Mouse (Mus musculus): Measurements from ENCODE around the gene Srrt. TPM values are rescaled to one million over a fixed set of nuclear protein-coding genes. Genes with fewer than 3 reads are reported as not detected.

Gene Srrt
- polyA plus RNA-seq, 1 experiment = 121 TPM

GRCm38 (mm10) chr5:137305822-137306221, 1.7 kb downstream of the Srrt start:
- Histone ChIP-seq H3K9ac (ENCODE audit: low read depth, poor library complexity, severe bottlenecking) (peak overlapping the region; percentile 96), H3K27me3 (ENCODE audit: control insufficient read depth, insufficient read depth, low read length, poor library complexity, severe bottlenecking) (no peaks in the 10 kb centered on the region), H3K4me1 (ENCODE audit: control insufficient read depth, insufficient read depth, low read length) (peaks cover 5% of the 10 kb centered on the region), H3K36me3 (ENCODE audit: control insufficient read depth, insufficient read depth, low read length, poor library complexity, severe bottlenecking) (peaks cover 67% of the 10 kb centered on the region), H3K27ac (ENCODE audit: insufficient read depth, low read length) (peak overlapping the region; percentile 82), H3K4me3 (ENCODE audit: low read depth, low read length) (peak overlapping the region; percentile 60), H3K9me3 (replicated peaks; ENCODE audit: control insufficient read depth, insufficient read depth, low read length, poor library complexity, severe bottlenecking) (no peaks in the 10 kb centered on the region)
- TF ChIP-seq CTCF (IDR thresholded peaks at IDR 0.05; ENCODE audit: low read depth, low read length) (no peak), EP300 (IDR thresholded peaks at IDR 0.05; ENCODE audit: insufficient read depth, low read depth, low read length) (0 out of 2 replicates have a peak, but pooled peaks have one; percentile 17)

- no peaks in the 10 kb centered on the region for H3K27me3 ChIP-seq (ENCODE audit: control insufficient read depth, insufficient read depth, low read length, poor library complexity, severe bottlenecking)
- H3K4me1 ChIP-seq (ENCODE audit: control insufficient read depth, insufficient read depth, low read length) = peaks cover 5% of the 10 kb centered on the region
- 0 out of 2 replicates have a peak overlapping the region, but pooled peaks have one; percentile 82 for H3K27ac ChIP-seq (ENCODE audit: insufficient read depth, low read length)
- peaks cover 70% of the 10 kb centered on the region for H3K36me3 ChIP-seq (ENCODE audit: control insufficient read depth, insufficient read depth, low read length, poor library complexity, severe bottlenecking)
- H3K9me3 ChIP-seq (replicated peaks; ENCODE audit: control insufficient read depth, insufficient read depth, low read length, poor library complexity, severe bottlenecking) = no peaks in the 10 kb centered on the region
- no peak for TF ChIP-seq EP300 (IDR thresholded peaks at IDR 0.05; ENCODE audit: insufficient read depth, low read depth, low read length)
- no peak for TF ChIP-seq POLR2A (IDR thresholded peaks at IDR 0.05; ENCODE audit: insufficient read depth, low read length)
- TF ChIP-seq CTCF (IDR thresholded peaks at IDR 0.05; ENCODE audit: low read depth, low read length) = no peak
- H3K9ac ChIP-seq (ENCODE audit: low read depth, poor library complexity, severe bottlenecking) = peak overlapping the region; percentile 96
- H3K4me3 ChIP-seq (ENCODE audit: low read depth, low read length) = peak overlapping the region; percentile 47
Observed at GRCm38 (mm10) chr5:137304816-137305215, 2.7 kb downstream of the Srrt start.

- Histone ChIP-seq H3K9me3 (replicated peaks; ENCODE audit: control insufficient read depth, insufficient read depth, low read length, poor library complexity, severe bottlenecking) (no peaks in the 10 kb centered on the region), H3K4me1 (ENCODE audit: control insufficient read depth, insufficient read depth, low read length) (peaks cover 5% of the 10 kb centered on the region), H3K27ac (ENCODE audit: insufficient read depth, low read length) (no peak overlapping the region), H3K4me3 (ENCODE audit: low read depth, low read length) (no peak overlapping the region), H3K36me3 (ENCODE audit: control insufficient read depth, insufficient read depth, low read length, poor library complexity, severe bottlenecking) (peaks cover 70% of the 10 kb centered on the region), H3K9ac (ENCODE audit: low read depth, poor library complexity, severe bottlenecking) (no peak overlapping the region), H3K27me3 (ENCODE audit: control insufficient read depth, insufficient read depth, low read length, poor library complexity, severe bottlenecking) (no peaks in the 10 kb centered on the region)
- TF ChIP-seq POLR2A (IDR thresholded peaks at IDR 0.05; ENCODE audit: insufficient read depth, low read length) (no peak), CTCF (IDR thresholded peaks at IDR 0.05; ENCODE audit: low read depth, low read length) (no peak), EP300 (IDR thresholded peaks at IDR 0.05; ENCODE audit: insufficient read depth, low read depth, low read length) (no peak)
Observed at GRCm38 (mm10) chr5:137304165-137304564, 3.3 kb downstream of the Srrt start.

GRCm38 (mm10) chr5:137303609-137304008, 3.9 kb downstream of the Srrt start:
- Histone ChIP-seq H3K4me1 (ENCODE audit: control insufficient read depth, insufficient read depth, low read length) (peaks cover 5% of the 10 kb centered on the region), H3K27ac (ENCODE audit: insufficient read depth, low read length) (no peak overlapping the region), H3K9ac (ENCODE audit: low read depth, poor library complexity, severe bottlenecking) (no peak overlapping the region), H3K27me3 (ENCODE audit: control insufficient read depth, insufficient read depth, low read length, poor library complexity, severe bottlenecking) (no peaks in the 10 kb centered on the region), H3K4me3 (ENCODE audit: low read depth, low read length) (no peak overlapping the region), H3K36me3 (ENCODE audit: control insufficient read depth, insufficient read depth, low read length, poor library complexity, severe bottlenecking) (peaks cover 71% of the 10 kb centered on the region), H3K9me3 (replicated peaks; ENCODE audit: control insufficient read depth, insufficient read depth, low read length, poor library complexity, severe bottlenecking) (no peaks in the 10 kb centered on the region)
- TF ChIP-seq EP300 (IDR thresholded peaks at IDR 0.05; ENCODE audit: insufficient read depth, low read depth, low read length) (no peak), CTCF (IDR thresholded peaks at IDR 0.05; ENCODE audit: low read depth, low read length) (no peak), POLR2A (IDR thresholded peaks at IDR 0.05; ENCODE audit: insufficient read depth, low read length) (no peak)

- Histone ChIP-seq H3K27ac (ENCODE audit: insufficient read depth, low read length) (no peak overlapping the region), H3K27me3 (ENCODE audit: control insufficient read depth, insufficient read depth, low read length, poor library complexity, severe bottlenecking) (no peaks in the 10 kb centered on the region), H3K9ac (ENCODE audit: low read depth, poor library complexity, severe bottlenecking) (no peak overlapping the region; the same call in 1 of the 2 replicates), H3K9me3 (replicated peaks; ENCODE audit: control insufficient read depth, insufficient read depth, low read length, poor library complexity, severe bottlenecking) (no peaks in the 10 kb centered on the region), H3K4me3 (ENCODE audit: low read depth, low read length) (no peak overlapping the region), H3K4me1 (ENCODE audit: control insufficient read depth, insufficient read depth, low read length) (peaks cover 5% of the 10 kb centered on the region), H3K36me3 (ENCODE audit: control insufficient read depth, insufficient read depth, low read length, poor library complexity, severe bottlenecking) (peaks cover 95% of the 10 kb centered on the region)
- no peak for TF ChIP-seq CTCF (IDR thresholded peaks at IDR 0.05; ENCODE audit: low read depth, low read length)
- TF ChIP-seq POLR2A (IDR thresholded peaks at IDR 0.05; ENCODE audit: insufficient read depth, low read length) = no peak
- TF ChIP-seq EP300 (IDR thresholded peaks at IDR 0.05; ENCODE audit: insufficient read depth, low read depth, low read length) = no peak
Observed at GRCm38 (mm10) chr5:137301253-137301652, 6.2 kb downstream of the Srrt start.

- Histone ChIP-seq H3K27me3 (ENCODE audit: control insufficient read depth, insufficient read depth, low read length, poor library complexity, severe bottlenecking) (no peaks in the 10 kb centered on the region), H3K4me1 (ENCODE audit: control insufficient read depth, insufficient read depth, low read length) (peaks cover 5% of the 10 kb centered on the region), H3K9me3 (replicated peaks; ENCODE audit: control insufficient read depth, insufficient read depth, low read length, poor library complexity, severe bottlenecking) (no peaks in the 10 kb centered on the region), H3K36me3 (ENCODE audit: control insufficient read depth, insufficient read depth, low read length, poor library complexity, severe bottlenecking) (peaks cover 93% of the 10 kb centered on the region), H3K9ac (ENCODE audit: low read depth, poor library complexity, severe bottlenecking) (no peak overlapping the region), H3K27ac (ENCODE audit: insufficient read depth, low read length) (no peak overlapping the region), H3K4me3 (ENCODE audit: low read depth, low read length) (no peak overlapping the region)
- TF ChIP-seq EP300 (IDR thresholded peaks at IDR 0.05; ENCODE audit: insufficient read depth, low read depth, low read length) = no peak
- TF ChIP-seq POLR2A (IDR thresholded peaks at IDR 0.05; ENCODE audit: insufficient read depth, low read length) = no peak
- no peak for TF ChIP-seq CTCF (IDR thresholded peaks at IDR 0.05; ENCODE audit: low read depth, low read length)
Observed at GRCm38 (mm10) chr5:137299240-137299639, 8.2 kb downstream of the Srrt start.

All from ES-Bruce4 (cell line).